Mouse (Mus musculus) hindbrain, postnatal 0 days (tissue): Measurements from ENCODE around the gene Crlf1. TPM values are rescaled to one million over a fixed set of nuclear protein-coding genes. Genes with fewer than 3 reads are reported as not detected.

Source experiments
- ATAC-seq: fragments of 200-750 bp; cut with Nextera tagmentation; 2 replicates; pipeline ENCODE4 v1.8.0; 2017; ENCODE audit warnings: mild to moderate bottlenecking, moderate TSS enrichment, moderate library complexity
- DNase-seq: peaks from one replicate; pipeline ENCODE4 v3.0.0-alpha.2; 2015; ENCODE audit warnings: low spot score
- H3K27ac ChIP-seq: fragments of 300-500 bp; sonication (generic); 2 replicates; pipeline ENCODE4 v1.5.1; 2014; ENCODE audit warnings: mild to moderate bottlenecking
- H3K27me3 ChIP-seq: fragments of 300-500 bp; sonication (generic); 2 replicates; pipeline ENCODE4 v1.6.1; 2014; ENCODE audit warnings: low read length, mixed read lengths; ENCODE audit not compliant: insufficient read depth
- H3K36me3 ChIP-seq: fragments of 300-500 bp; sonication (generic); 2 replicates; pipeline ENCODE4 v1.6.1; 2014; ENCODE audit warnings: low read length, mixed read lengths; ENCODE audit not compliant: insufficient read depth
- H3K4me1 ChIP-seq: fragments of 300-500 bp; sonication (generic); 2 replicates; pipeline ENCODE4 v1.6.1; 2014; ENCODE audit warnings: antibody characterized with exemption, low read length, mixed read lengths; ENCODE audit not compliant: insufficient read depth
- H3K4me2 ChIP-seq: fragments of 300-500 bp; sonication (generic); 2 replicates; pipeline ENCODE4 v1.6.1; 2014; ENCODE audit warnings: low read depth, mild to moderate bottlenecking, low read length, moderate library complexity, mixed read lengths
- H3K4me3 ChIP-seq: fragments of 300-500 bp; sonication (generic); 2 replicates; pipeline ENCODE4 v1.5.1; 2014; ENCODE audit warnings: low read length
- H3K9ac ChIP-seq: fragments of 300-500 bp; sonication (generic); replicated peaks from 2 replicates; pipeline ENCODE4 v1.6.1; 2014; ENCODE audit warnings: mild to moderate bottlenecking, low read length, moderate library complexity, mixed read lengths
- H3K9me3 ChIP-seq: fragments of 300-500 bp; sonication (generic); 2 replicates; pipeline ENCODE4 v1.6.1; 2016; ENCODE audit warnings: low read length, mixed read lengths
- CTCF ChIP-seq: IDR thresholded peaks from 2 replicates; pipeline ENCODE4 v1.5.1; 2016; ENCODE audit warnings: antibody characterized with exemption, control low read depth, low read depth
- WGBS: fragments of 180-500 bp; shearing (Covaris S2); extraction: QIAGEN DNeasy Blood & Tissue Kit; methylation state at CpG from one replicate; pipeline ENCODE4 v1.1.7; 2014; 5-methylcytosine and 5-hydroxymethylcytosine counted together
- polyA plus RNA-seq: library from polyadenylated mRNA; unstranded; fragments of >200 nt; fragmentation: Nextera tagmentation; extraction: Ambion mirVana; gene quantifications from 2 replicates; pipeline ENCODE4 v1.2.1, GENCODE M21; 2015
- total RNA-seq: library from RNA; depleted of rRNA; stranded (reverse); fragments of >200 nt; gene quantifications from 2 replicates; pipeline ENCODE4 v1.2.3, GENCODE M21; 2014

The Crlf1 gene
- total and polyA plus RNA-seq, 2 experiments from 2014 or later = 6.5 to 16.3 TPM

DNA sequence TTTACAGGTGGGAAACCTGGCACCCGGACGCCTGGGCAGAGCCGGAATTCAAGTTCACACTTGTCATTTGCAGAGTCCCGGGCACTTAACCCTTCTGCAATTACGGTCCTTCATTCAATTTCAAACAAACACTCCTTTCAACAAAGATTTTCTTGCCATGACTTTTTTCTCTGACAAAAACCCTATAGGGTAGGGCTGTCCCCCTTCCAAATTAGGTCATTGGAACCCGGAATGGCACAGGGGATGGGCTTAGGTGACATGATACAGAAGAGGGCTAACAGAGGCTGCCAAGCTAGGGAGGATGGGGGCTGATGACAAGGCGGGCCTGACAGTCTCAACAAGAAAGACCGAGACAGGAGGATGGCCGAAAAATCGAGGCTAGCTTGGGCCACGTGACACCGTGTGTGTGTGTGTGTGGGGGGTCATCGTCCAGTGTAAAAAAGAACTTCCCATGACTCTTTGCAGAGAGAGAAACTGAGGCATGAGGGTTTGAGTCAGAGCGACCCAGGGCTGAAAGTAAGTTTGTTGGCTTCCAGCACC, 4.0 kb upstream of the Crlf1 start:
- no peaks in the 10 kb centered on the region for H3K9me3 ChIP-seq
- no peak overlapping the region for H3K27ac ChIP-seq
- TF ChIP-seq CTCF = no peak
- peak overlapping the region; percentile 34; the same call in 1 of the 2 replicates for H3K4me2 ChIP-seq
- no peak for ATAC-seq
- peaks cover 57% of the 10 kb centered on the region for H3K27me3 ChIP-seq
- H3K4me1 ChIP-seq = peaks cover 8% of the 10 kb centered on the region; the same call in 1 of the 2 replicates
- peak overlapping the region; percentile 56; the same call in 1 of the 2 replicates for H3K4me3 ChIP-seq
- DNase-seq = no peak
- H3K36me3 ChIP-seq = no peaks in the 10 kb centered on the region
- WGBS = 3% methylated on average over 14 of the region's 14 CpGs
- H3K9ac ChIP-seq = no peak overlapping the region

DNA sequence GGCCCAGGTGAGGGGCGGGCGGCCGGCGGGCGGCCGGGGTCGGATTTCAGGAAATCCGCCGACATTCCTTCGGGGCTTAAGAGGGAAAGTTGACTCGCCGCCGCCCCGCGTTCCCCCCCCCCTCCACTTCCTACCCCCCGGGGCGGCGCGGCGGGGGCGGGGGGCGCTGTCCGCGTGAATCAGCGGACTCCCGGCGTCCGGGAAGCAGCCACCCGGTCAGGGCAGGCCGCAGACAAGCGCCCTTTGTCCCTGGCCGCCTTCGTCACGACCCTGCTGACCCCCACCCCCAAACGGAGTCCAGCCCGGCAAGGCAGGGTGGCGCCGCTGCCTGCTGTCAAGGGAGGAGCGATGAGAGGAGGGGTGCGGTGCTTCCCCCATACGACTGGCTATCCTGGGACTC, 3.4 kb upstream of the Crlf1 start:
- peaks cover 63% of the 10 kb centered on the region for H3K27me3 ChIP-seq
- H3K4me2 ChIP-seq = peak overlapping the region; percentile 34; the same call in 1 of the 2 replicates
- no peaks in the 10 kb centered on the region for H3K9me3 ChIP-seq
- H3K4me1 ChIP-seq = peaks cover 8% of the 10 kb centered on the region; the same call in 1 of the 2 replicates
- ATAC-seq (no peak), DNase-seq (no peak)
- 2% methylated on average over 25 of the region's 41 CpGs for WGBS
- no peak overlapping the region for H3K27ac ChIP-seq
- no peak overlapping the region for H3K9ac ChIP-seq
- no peak overlapping the region; the same call in 1 of the 2 replicates for H3K4me3 ChIP-seq
- no peaks in the 10 kb centered on the region for H3K36me3 ChIP-seq
- no peak for TF ChIP-seq CTCF

GRCm38 (mm10) chr8:70490061-70490879, 2.7 kb upstream of the Crlf1 start:
- Histone ChIP-seq H3K27ac (no peak overlapping the region), H3K4me2 (no peak overlapping the region), H3K4me1 (peaks cover 8% of the 10 kb centered on the region; the same call in 1 of the 2 replicates), H3K9me3 (no peaks in the 10 kb centered on the region), H3K27me3 (peaks cover 64% of the 10 kb centered on the region), H3K9ac (no peak overlapping the region), H3K36me3 (no peaks in the 10 kb centered on the region), H3K4me3 (no peak overlapping the region)
- no peak for TF ChIP-seq CTCF
- no peak for DNase-seq
- WGBS = 7% methylated on average over 10 of the region's 10 CpGs
- no peak for ATAC-seq

DNA sequence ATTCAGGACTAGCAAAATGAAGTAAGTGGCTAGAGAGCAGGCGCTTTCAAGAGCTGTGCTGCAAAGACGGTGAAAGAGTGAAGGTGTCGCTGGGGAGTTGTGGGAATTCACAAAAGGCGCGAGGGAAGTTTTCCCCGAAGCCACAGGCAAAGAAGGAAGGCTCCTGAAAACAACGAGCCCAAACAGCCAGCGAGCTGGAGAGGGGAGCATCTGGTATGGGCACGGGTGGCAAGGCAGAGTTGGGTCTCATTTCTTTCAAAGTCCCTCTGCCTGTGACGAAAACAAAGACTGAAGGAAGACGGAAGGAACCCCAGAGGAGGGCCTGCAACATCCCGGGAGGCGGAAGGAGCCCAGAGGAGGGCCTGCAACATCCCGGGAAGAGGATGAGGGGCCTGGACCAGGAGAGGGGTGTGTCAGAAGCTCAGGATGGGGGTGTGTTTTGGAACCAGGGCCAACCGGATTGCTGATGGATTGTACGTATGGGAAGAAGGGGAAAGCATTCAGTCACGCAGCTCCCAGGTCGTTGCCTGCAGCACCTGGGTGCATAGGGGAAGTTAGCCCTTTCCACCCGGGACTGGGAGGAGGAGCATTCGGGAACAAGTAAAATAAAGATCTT, 2.0 kb upstream of the Crlf1 start:
- Histone ChIP-seq H3K36me3 (no peaks in the 10 kb centered on the region), H3K4me2 (no peak overlapping the region), H3K4me3 (no peak overlapping the region), H3K27ac (no peak overlapping the region), H3K4me1 (peaks cover 8% of the 10 kb centered on the region; the same call in 1 of the 2 replicates), H3K9me3 (no peaks in the 10 kb centered on the region), H3K27me3 (peaks cover 69% of the 10 kb centered on the region), H3K9ac (no peak overlapping the region)
- ATAC-seq = no peak
- DNase-seq = no peak
- TF ChIP-seq CTCF = no peak
- WGBS = 2% methylated on average over 20 of the region's 20 CpGs

DNA sequence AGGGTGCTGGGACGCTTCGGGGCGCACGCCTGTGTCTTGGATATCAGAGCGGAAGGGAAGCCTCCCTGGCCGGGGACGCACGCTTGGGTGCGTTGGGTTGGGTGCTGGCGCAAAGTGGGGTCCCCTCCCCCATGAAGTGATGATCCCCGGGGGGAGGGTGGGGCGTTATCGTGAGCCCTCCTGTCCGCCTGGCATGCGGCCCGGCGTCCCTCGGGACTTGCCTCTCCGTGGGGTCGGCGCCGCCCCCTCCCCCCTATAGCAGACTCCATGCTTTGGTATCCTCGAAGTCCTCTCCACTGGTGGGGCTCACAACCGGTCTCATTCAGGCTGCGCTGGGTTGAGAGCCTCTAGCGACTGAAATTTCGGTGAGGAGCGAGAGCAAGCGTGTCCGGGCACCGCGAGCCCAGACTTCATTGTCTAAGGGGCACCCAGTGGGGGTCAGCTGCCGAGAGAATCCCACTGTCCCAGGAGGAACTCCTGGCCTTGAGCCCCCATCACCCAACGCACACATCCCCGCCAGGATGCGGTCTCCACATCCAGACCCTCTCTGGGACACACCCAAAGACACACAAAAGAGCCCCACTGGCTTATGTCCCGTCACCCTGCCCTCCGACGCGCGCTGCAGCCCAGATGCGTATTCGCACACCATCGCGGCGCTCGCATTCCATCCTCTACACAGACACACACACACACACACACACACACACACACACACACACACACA, 896 bp downstream of the Crlf1 start:
- no peak for TF ChIP-seq CTCF
- Histone ChIP-seq H3K27ac (no peak overlapping the region), H3K4me1 (no peaks in the 10 kb centered on the region), H3K9ac (no peak overlapping the region), H3K4me3 (peak overlapping the region; percentile 35), H3K36me3 (no peaks in the 10 kb centered on the region), H3K27me3 (peaks cover 72% of the 10 kb centered on the region), H3K9me3 (no peaks in the 10 kb centered on the region), H3K4me2 (peak overlapping the region; percentile 62)
- WGBS = under 1% methylated on average over 47 of the region's 47 CpGs
- DNase-seq = no peak
- ATAC-seq = peak; percentile 15; the same call in 1 of the 2 replicates

GRCm38 (mm10) chr8:70494416-70494945, 1.5 kb downstream of the Crlf1 start:
- TF ChIP-seq CTCF = no peak
- no peaks in the 10 kb centered on the region for H3K9me3 ChIP-seq
- H3K36me3 ChIP-seq = no peaks in the 10 kb centered on the region
- no peaks in the 10 kb centered on the region for H3K4me1 ChIP-seq
- H3K4me3 ChIP-seq = peak overlapping the region; percentile 35
- no peak for DNase-seq
- no peak overlapping the region for H3K9ac ChIP-seq
- H3K27ac ChIP-seq = no peak overlapping the region
- ATAC-seq = no peak
- H3K4me2 ChIP-seq = peak overlapping the region; percentile 62
- H3K27me3 ChIP-seq = peaks cover 66% of the 10 kb centered on the region
- 3% methylated on average over 23 of the region's 28 CpGs for WGBS
